Mouse (Mus musculus) forebrain, embryonic 10.5 days (tissue): Measurements from ENCODE around the gene Gm28230. TPM values are rescaled to one million over a fixed set of nuclear protein-coding genes. Genes with fewer than 3 reads are reported as not detected.
A peak's percentile ranks its signal among the peaks of the same experiment; 100 is the strongest.

Source experiments
- DNase-seq: peaks from one replicate; pipeline ENCODE4 v3.0.0-alpha.2; 2017; ENCODE audit warnings: low spot score; ENCODE audit errors: extremely low spot score
- H3K27ac ChIP-seq: fragments of 300-500 bp; sonication (generic); 2 replicates; pipeline ENCODE4 v1.5.1; 2016; ENCODE audit warnings: mild to moderate bottlenecking
- H3K27me3 ChIP-seq: fragments of 300-500 bp; sonication (generic); 2 replicates; pipeline ENCODE4 v1.6.1; 2016; ENCODE audit warnings: mild to moderate bottlenecking; ENCODE audit not compliant: poor library complexity, severe bottlenecking
- H3K36me3 ChIP-seq: fragments of 300-500 bp; sonication (generic); replicated peaks from 2 replicates; pipeline ENCODE4 v1.6.1; 2016; ENCODE audit warnings: mild to moderate bottlenecking, moderate library complexity
- H3K4me1 ChIP-seq: fragments of 300-500 bp; sonication (generic); 2 replicates; pipeline ENCODE4 v1.6.1; 2016
- H3K4me3 ChIP-seq: fragments of 300-500 bp; sonication (generic); 2 replicates; pipeline ENCODE4 v1.5.1; 2016; ENCODE audit warnings: mild to moderate bottlenecking, moderate library complexity
- H3K9me3 ChIP-seq: fragments of 300-500 bp; sonication (generic); 2 replicates; pipeline ENCODE4 v1.6.1; 2016; ENCODE audit warnings: mild to moderate bottlenecking, moderate library complexity
- WGBS: fragments of 180-500 bp; shearing (Covaris S2); methylation state at CpG from one replicate; pipeline ENCODE4 v1.1.7; 2016; 5-methylcytosine and 5-hydroxymethylcytosine counted together
- polyA plus RNA-seq: library from polyadenylated mRNA; unstranded; fragments of >200 nt; fragmentation: Nextera tagmentation; extraction: Ambion mirVana; gene quantifications from 2 replicates; pipeline ENCODE4 v1.2.1, GENCODE M21; 2016

Gene Gm28230
- polyA plus RNA-seq, 1 experiment from 2014 or later = not detected

GRCm38 (mm10) chr2:74711721-74712621 is 14.6 kb upstream of the Gm28230 start, which contains the start of the genes Hoxd3 and Hoxd4:
Gene Hoxd3, plus strand, starts transcription at chr2:74711927.
Gene Hoxd4, plus strand, starts transcription at chr2:74711929.
- Histone ChIP-seq H3K36me3 (no peaks in the 10 kb centered on the region), H3K9me3 (no peaks in the 10 kb centered on the region), H3K4me3 (peak within 1 kb of the TSS; percentile 21; the same call in 1 of the 2 replicates), H3K4me1 (peaks cover 13% of the 10 kb centered on the region), H3K27ac (no peak within 1 kb of the TSS), H3K27me3 (peaks cover 100% of the 10 kb centered on the region)
- peak; percentile 51 for DNase-seq
- under 1% methylated on average over 65 of the region's 65 CpGs for WGBS

- Histone ChIP-seq H3K4me3 (no peak overlapping the region), H3K27ac (no peak overlapping the region), H3K27me3 (peaks cover 100% of the 10 kb centered on the region), H3K4me1 (peaks cover 13% of the 10 kb centered on the region), H3K9me3 (no peaks in the 10 kb centered on the region), H3K36me3 (no peaks in the 10 kb centered on the region)
- 3% methylated on average over 19 of the region's 19 CpGs for WGBS
- DNase-seq = peak; percentile 26
Observed at GRCm38 (mm10) chr2:74713239-74714150, 13.0 kb upstream of the Gm28230 start.

- DNase-seq = peak; percentile 16
- Histone ChIP-seq H3K27me3 (peaks cover 100% of the 10 kb centered on the region), H3K4me3 (no peak overlapping the region), H3K36me3 (no peaks in the 10 kb centered on the region), H3K27ac (no peak overlapping the region), H3K9me3 (no peaks in the 10 kb centered on the region), H3K4me1 (peaks cover 13% of the 10 kb centered on the region)
- WGBS = 2% methylated on average over 18 of the region's 18 CpGs
Observed at GRCm38 (mm10) chr2:74714156-74714789, 12.3 kb upstream of the Gm28230 start.

GRCm38 (mm10) chr2:74714881-74715280 is 11.6 kb upstream of the Gm28230 start:
- Histone ChIP-seq H3K27me3 (peaks cover 100% of the 10 kb centered on the region), H3K36me3 (no peaks in the 10 kb centered on the region), H3K9me3 (no peaks in the 10 kb centered on the region), H3K27ac (no peak overlapping the region), H3K4me1 (peaks cover 13% of the 10 kb centered on the region), H3K4me3 (no peak overlapping the region)
- WGBS = under 1% methylated on average over 14 of the region's 14 CpGs
- DNase-seq = peak; percentile 34

GRCm38 (mm10) chr2:74715504-74716241 is 10.9 kb upstream of the Gm28230 start:
- Histone ChIP-seq H3K4me3 (peak overlapping the region; percentile 39), H3K9me3 (no peaks in the 10 kb centered on the region), H3K27me3 (peaks cover 100% of the 10 kb centered on the region), H3K36me3 (no peaks in the 10 kb centered on the region), H3K27ac (no peak overlapping the region), H3K4me1 (peaks cover 13% of the 10 kb centered on the region)
- peak; percentile 89 for DNase-seq
- WGBS = 4% methylated on average over 26 of the region's 26 CpGs

GRCm38 (mm10) chr2:74720384-74720783 is 6.1 kb upstream of the Gm28230 start:
- H3K9me3 ChIP-seq = no peaks in the 10 kb centered on the region
- H3K27me3 ChIP-seq = peaks cover 100% of the 10 kb centered on the region
- peaks cover 5% of the 10 kb centered on the region; the same call in 1 of the 2 replicates for H3K4me1 ChIP-seq
- H3K4me3 ChIP-seq = no peak overlapping the region
- 6% methylated on average over 2 of the region's 2 CpGs for WGBS
- no peak overlapping the region for H3K27ac ChIP-seq
- no peaks in the 10 kb centered on the region for H3K36me3 ChIP-seq
- DNase-seq = no peak

GRCm38 (mm10) chr2:74720955-74721491 is 5.5 kb upstream of the Gm28230 start:
- Histone ChIP-seq H3K36me3 (no peaks in the 10 kb centered on the region), H3K27ac (no peak overlapping the region), H3K4me3 (no peak overlapping the region), H3K4me1 (peaks cover 2% of the 10 kb centered on the region; the same call in 1 of the 2 replicates), H3K27me3 (peaks cover 100% of the 10 kb centered on the region), H3K9me3 (no peaks in the 10 kb centered on the region)
- 3% methylated on average over 5 of the region's 5 CpGs for WGBS
- no peak for DNase-seq

GRCm38 (mm10) chr2:74721882-74722281 is 4.6 kb upstream of the Gm28230 start:
- whole genome bisulfite sequencing = 5% methylated on average over 6 of the region's 6 CpGs
- Histone ChIP-seq H3K9me3 (no peaks in the 10 kb centered on the region), H3K27me3 (peaks cover 100% of the 10 kb centered on the region), H3K4me1 (no peaks in the 10 kb centered on the region), H3K4me3 (no peak overlapping the region), H3K27ac (no peak overlapping the region), H3K36me3 (no peaks in the 10 kb centered on the region)
- no peak for DNase-seq

- Histone ChIP-seq H3K36me3 (no peaks in the 10 kb centered on the region), H3K27me3 (peaks cover 100% of the 10 kb centered on the region), H3K9me3 (no peaks in the 10 kb centered on the region), H3K27ac (no peak overlapping the region), H3K4me1 (peaks cover 7% of the 10 kb centered on the region), H3K4me3 (no peak overlapping the region)
- WGBS = 1% methylated on average over 8 of the region's 8 CpGs
- DNase-seq = peak; percentile 31
Observed at GRCm38 (mm10) chr2:74722949-74723348, 3.6 kb upstream of the Gm28230 start.

GRCm38 (mm10) chr2:74724244-74725015 is 2.1 kb upstream of the Gm28230 start:
- Histone ChIP-seq H3K4me1 (peaks cover 7% of the 10 kb centered on the region), H3K27ac (no peak overlapping the region), H3K36me3 (no peaks in the 10 kb centered on the region), H3K4me3 (no peak overlapping the region), H3K27me3 (peaks cover 100% of the 10 kb centered on the region), H3K9me3 (no peaks in the 10 kb centered on the region)
- DNase-seq = peak; percentile 32
- 7% methylated on average over 7 of the region's 7 CpGs for WGBS

GRCm38 (mm10) chr2:74725171-74725570 is 1.4 kb upstream of the Gm28230 start:
- peaks cover 7% of the 10 kb centered on the region for H3K4me1 ChIP-seq
- H3K27ac ChIP-seq = no peak overlapping the region
- H3K36me3 ChIP-seq = no peaks in the 10 kb centered on the region
- H3K27me3 ChIP-seq = peaks cover 100% of the 10 kb centered on the region
- peak; percentile 45 for DNase-seq
- H3K9me3 ChIP-seq = no peaks in the 10 kb centered on the region
- H3K4me3 ChIP-seq = no peak overlapping the region
- under 1% methylated on average over 17 of the region's 17 CpGs for WGBS
